Mouse (Mus musculus) liver, embryonic 11.5 days (tissue): ENCODE data around the gene Aqr. TPM values are rescaled to one million over a fixed set of nuclear protein-coding genes. Genes with fewer than 3 reads are reported as not detected.

Source experiments
- ATAC-seq: fragments of 200-750 bp; cut with Nextera tagmentation; replicated peaks from 2 replicates; pipeline ENCODE4 v1.8.0; 2017; ENCODE audit warnings: moderate number of reproducible peaks, mild to moderate bottlenecking, moderate TSS enrichment, moderate library complexity; ENCODE audit not compliant: low FRiP score
- DNase-seq: peaks from one replicate; pipeline ENCODE4 v3.0.0-alpha.2; 2017; ENCODE audit warnings: low spot score
- H3K27ac ChIP-seq: fragments of 300-500 bp; sonication (generic); 2 replicates; pipeline ENCODE4 v1.5.1; 2014; ENCODE audit warnings: mild to moderate bottlenecking, low read depth, low read length, control low read depth
- H3K27me3 ChIP-seq: fragments of 300-500 bp; sonication (generic); replicated peaks from 2 replicates; pipeline ENCODE4 v1.6.1; 2014; ENCODE audit warnings: low read length, mixed read lengths; ENCODE audit not compliant: control insufficient read depth, insufficient read depth
- H3K36me3 ChIP-seq: fragments of 300-500 bp; sonication (generic); 2 replicates; pipeline ENCODE4 v1.6.1; 2014; ENCODE audit warnings: mild to moderate bottlenecking, low read length, moderate library complexity, mixed read lengths; ENCODE audit not compliant: control insufficient read depth, insufficient read depth
- H3K4me1 ChIP-seq: fragments of 300-500 bp; sonication (generic); replicated peaks from 2 replicates; pipeline ENCODE4 v1.6.1; 2014; ENCODE audit warnings: low read length, mixed read lengths; ENCODE audit not compliant: control insufficient read depth, insufficient read depth
- H3K4me2 ChIP-seq: fragments of 300-500 bp; sonication (generic); 2 replicates; pipeline ENCODE4 v1.6.1; 2014; ENCODE audit warnings: mild to moderate bottlenecking, control low read depth, moderate library complexity
- H3K4me3 ChIP-seq: fragments of 300-500 bp; sonication (generic); 2 replicates; pipeline ENCODE4 v1.5.1; 2014; ENCODE audit warnings: low read depth, low read length, control low read depth
- H3K9ac ChIP-seq: fragments of 300-500 bp; sonication (generic); 2 replicates; pipeline ENCODE4 v1.6.1; 2014; ENCODE audit warnings: low read depth, low read length, control low read depth
- H3K9me3 ChIP-seq: fragments of 300-500 bp; sonication (generic); 2 replicates; pipeline ENCODE4 v1.6.1; 2016; ENCODE audit warnings: low read length, inconsistent platforms, mixed read lengths; ENCODE audit not compliant: control insufficient read depth
- WGBS: fragments of 180-500 bp; shearing (Covaris S2); extraction: QIAGEN DNeasy Blood & Tissue Kit; methylation state at CpG from one replicate; pipeline ENCODE4 v1.1.7; 2014; 5-methylcytosine and 5-hydroxymethylcytosine counted together
- polyA plus RNA-seq: library from polyadenylated mRNA; unstranded; fragments of >200 nt; fragmentation: Nextera tagmentation; extraction: Ambion mirVana; gene quantifications from 2 replicates; pipeline ENCODE4 v1.2.1, GENCODE M21; 2014

The Aqr gene
- polyA plus RNA-seq, 1 experiment from 2014 or later = 57.0 TPM

- Histone ChIP-seq H3K27ac (no peak overlapping the region), H3K4me1 (no peaks in the 10 kb centered on the region), H3K36me3 (no peaks in the 10 kb centered on the region), H3K9ac (no peak overlapping the region), H3K9me3 (no peaks in the 10 kb centered on the region), H3K4me3 (no peak overlapping the region), H3K27me3 (no peaks in the 10 kb centered on the region), H3K4me2 (no peak overlapping the region)
- 70% methylated on average over 3 of the region's 3 CpGs for WGBS
- DNase-seq = no peak
- no peak for ATAC-seq
These were observed 120.6 kb downstream of the Aqr start for GRCm38 (mm10) chr2:114066226-114066625.

GRCm38 (mm10) chr2:114064004-114064403, 122.8 kb downstream of the Aqr start:
- no peak overlapping the region for H3K4me2 ChIP-seq
- WGBS = 54% methylated on average over 2 of the region's 2 CpGs
- no peak for ATAC-seq
- no peaks in the 10 kb centered on the region for H3K36me3 ChIP-seq
- DNase-seq = no peak
- no peak overlapping the region for H3K27ac ChIP-seq
- H3K9me3 ChIP-seq = no peaks in the 10 kb centered on the region
- no peaks in the 10 kb centered on the region for H3K4me1 ChIP-seq
- no peak overlapping the region for H3K4me3 ChIP-seq
- no peak overlapping the region for H3K9ac ChIP-seq
- no peaks in the 10 kb centered on the region for H3K27me3 ChIP-seq

GRCm38 (mm10) chr2:114060071-114060591, 126.7 kb downstream of the Aqr start:
- H3K4me2 ChIP-seq = no peak overlapping the region

GRCm38 (mm10) chr2:114059608-114060007, 127.2 kb downstream of the Aqr start:
- no peak overlapping the region for H3K9ac ChIP-seq
- H3K9me3 ChIP-seq = no peaks in the 10 kb centered on the region
- H3K4me1 ChIP-seq = no peaks in the 10 kb centered on the region
- 68% methylated on average over 1 of the region's 1 CpGs for WGBS
- DNase-seq (no peak), ATAC-seq (no peak)
- no peak overlapping the region for H3K4me2 ChIP-seq
- H3K4me3 ChIP-seq = no peak overlapping the region
- no peaks in the 10 kb centered on the region for H3K27me3 ChIP-seq
- no peaks in the 10 kb centered on the region for H3K36me3 ChIP-seq
- no peak overlapping the region for H3K27ac ChIP-seq

More at GRCm38 (mm10) chr2:114060071-114060591, 126.7 kb downstream of the Aqr start:
- ATAC-seq (no peak), DNase-seq (no peak)
- Histone ChIP-seq H3K27ac (no peak overlapping the region), H3K9ac (no peak overlapping the region), H3K4me3 (no peak overlapping the region), H3K9me3 (no peaks in the 10 kb centered on the region), H3K36me3 (no peaks in the 10 kb centered on the region), H3K4me1 (no peaks in the 10 kb centered on the region), H3K27me3 (no peaks in the 10 kb centered on the region)
- 68% methylated on average over 6 of the region's 6 CpGs for WGBS

- Histone ChIP-seq H3K4me2 (no peak overlapping the region), H3K4me3 (no peak overlapping the region), H3K36me3 (no peaks in the 10 kb centered on the region), H3K27ac (no peak overlapping the region), H3K4me1 (no peaks in the 10 kb centered on the region), H3K9me3 (no peaks in the 10 kb centered on the region), H3K27me3 (no peaks in the 10 kb centered on the region), H3K9ac (no peak overlapping the region)
- ATAC-seq = no peak
- WGBS = 87% methylated on average over 10 of the region's 10 CpGs
- DNase-seq = no peak
These were observed 128.5 kb downstream of the Aqr start for GRCm38 (mm10) chr2:114058226-114058796.

GRCm38 (mm10) chr2:114057303-114057853, 129.4 kb downstream of the Aqr start:
- WGBS = 16% methylated on average over 10 of the region's 10 CpGs
- Histone ChIP-seq H3K9me3 (no peaks in the 10 kb centered on the region), H3K4me1 (no peaks in the 10 kb centered on the region), H3K27ac (no peak overlapping the region), H3K36me3 (no peaks in the 10 kb centered on the region), H3K9ac (no peak overlapping the region), H3K4me2 (no peak overlapping the region), H3K27me3 (no peaks in the 10 kb centered on the region), H3K4me3 (no peak overlapping the region)
- ATAC-seq = no peak
- DNase-seq = no peak

- Histone ChIP-seq H3K27ac (no peak overlapping the region), H3K4me1 (no peaks in the 10 kb centered on the region), H3K9me3 (no peaks in the 10 kb centered on the region), H3K4me2 (no peak overlapping the region), H3K4me3 (no peak overlapping the region), H3K36me3 (no peaks in the 10 kb centered on the region), H3K27me3 (no peaks in the 10 kb centered on the region), H3K9ac (no peak overlapping the region)
- 68% methylated on average over 4 of the region's 4 CpGs for WGBS
- ATAC-seq (no peak), DNase-seq (no peak)
These were observed 132.7 kb downstream of the Aqr start for GRCm38 (mm10) chr2:114054129-114054528.

- no peak within 1 kb of the TSS for H3K27ac ChIP-seq
- DNase-seq (no peak), ATAC-seq (no peak)
- H3K4me1 ChIP-seq = no peaks in the 10 kb centered on the region
- no peak within 1 kb of the TSS for H3K4me2 ChIP-seq
- WGBS = 34% methylated on average over 14 of the region's 14 CpGs
- H3K27me3 ChIP-seq = no peaks in the 10 kb centered on the region
- H3K4me3 ChIP-seq = no peak within 1 kb of the TSS
- no peaks in the 10 kb centered on the region for H3K36me3 ChIP-seq
- H3K9me3 ChIP-seq = no peaks in the 10 kb centered on the region
- H3K9ac ChIP-seq = no peak within 1 kb of the TSS
These were observed 133.9 kb downstream of the Aqr start, which contains the start of gene Actc1 for GRCm38 (mm10) chr2:114052696-114053598. Gene Actc1, minus strand, starts transcription at chr2:114053548.
